In genomic region chr1:170065009-170065408, GRCm38 (mm10) we compare ENCODE assay signal across 24 mouse cellular contexts. TPM values are rescaled to one million over a fixed set of nuclear protein-coding genes. Genes with fewer than 3 reads are reported as not detected.
A peak's percentile ranks its signal among the peaks of the same experiment; 100 is the strongest.
DNase-seq lines count a peak whose midpoint lies in the region; ATAC-seq lines count a peak whose summit lies in the region.
"Had no signal": no experiment of that assay in that cellular context is flagged by ENCODE, and none has a peak within 500 bp of the region (broad histone marks: within the 10 kb centered on the region; RNA-seq: fewer than 3 reads in every experiment).

No protein-coding gene starts in this region.

- no peaks in the 10 kb centered on the region for H3K36me3 ChIP-seq in kidney, embryonic 15.5 days
- H3K36me3 ChIP-seq in kidney, embryonic 16.5 days (ENCODE audit: insufficient read depth, low read length) = no peaks in the 10 kb centered on the region
- no peaks in the 10 kb centered on the region for H3K36me3 ChIP-seq in heart, embryonic 11.5 days (ENCODE audit: control insufficient read depth, insufficient read depth, low read length)
- H3K36me3 ChIP-seq in midbrain, embryonic 14.5 days (ENCODE audit: control insufficient read depth, insufficient read depth, low read length) = no peaks in the 10 kb centered on the region
- H3K36me3 ChIP-seq: embryonic facial prominence, embryonic 12.5 days; forebrain, embryonic 12.5 days; neural tube, embryonic 13.5 days had no signal

- peak; percentile 25 to 47 for DNase-seq in heart, adult 18-20 months
- DNase-seq in heart, postnatal 4 days = no peak
- peak; percentile 46 for DNase-seq in skeletal muscle tissue, adult 2 months (ENCODE audit: low read depth, low spot score)
- no peak for DNase-seq in midbrain, embryonic 14.5 days
- DNase-seq: adrenal gland, adult 2 months; cerebellum, adult 11-12 months; cerebellum, postnatal 14 days; kidney, adult 11 months; layer of hippocampus, adult 9-11 months; retina, postnatal 1 day; right cerebral cortex, postnatal 25 days had no signal

- WGBS in kidney, embryonic 15.5 days = 61% methylated on average over 8 of the region's 8 CpGs
- WGBS in kidney, embryonic 16.5 days = 60% methylated on average over 8 of the region's 8 CpGs
- 79% methylated on average over 8 of the region's 8 CpGs for WGBS in heart, embryonic 11.5 days (ENCODE audit: insufficient replicate concordance)
- 88% methylated on average over 8 of the region's 8 CpGs for WGBS in midbrain, embryonic 14.5 days

- peak overlapping the region; percentile 59; the same call in 1 of the 2 replicates for H3K27ac ChIP-seq in kidney, embryonic 15.5 days
- H3K27ac ChIP-seq in kidney, embryonic 16.5 days (ENCODE audit: low read length) = no peak overlapping the region
- H3K27ac ChIP-seq in heart, embryonic 11.5 days (ENCODE audit: low read depth, low read length) = peak overlapping the region; percentile 50
- no peak overlapping the region for H3K27ac ChIP-seq in midbrain, embryonic 14.5 days (replicated peaks; ENCODE audit: low read depth, low read length)
- H3K27ac ChIP-seq: forebrain, embryonic 12.5 days; hindbrain, postnatal 0 days; liver, embryonic 14.5 days; macrophage; neural tube, embryonic 13.5 days had no signal

- H3K4me1 ChIP-seq in kidney, embryonic 15.5 days = peaks cover 33% of the 10 kb centered on the region
- H3K4me1 ChIP-seq in kidney, embryonic 16.5 days (ENCODE audit: insufficient read depth, low read length) = peaks cover 27% of the 10 kb centered on the region
- peaks cover 17% of the 10 kb centered on the region for H3K4me1 ChIP-seq in heart, embryonic 11.5 days (ENCODE audit: control insufficient read depth, insufficient read depth, low read length)
- H3K4me1 ChIP-seq in midbrain, embryonic 14.5 days (ENCODE audit: control insufficient read depth, insufficient read depth, low read length) = no peaks in the 10 kb centered on the region

- no peaks in the 10 kb centered on the region for H3K27me3 ChIP-seq in kidney, embryonic 15.5 days
- no peaks in the 10 kb centered on the region for H3K27me3 ChIP-seq in kidney, embryonic 16.5 days (ENCODE audit: insufficient read depth, low read length)
- H3K27me3 ChIP-seq in heart, embryonic 11.5 days (ENCODE audit: control insufficient read depth, insufficient read depth, low read length) = no peaks in the 10 kb centered on the region
- H3K27me3 ChIP-seq in midbrain, embryonic 14.5 days (ENCODE audit: control insufficient read depth, insufficient read depth, low read length) = no peaks in the 10 kb centered on the region
- H3K27me3 ChIP-seq: embryonic facial prominence, embryonic 12.5 days; forebrain, embryonic 12.5 days; neural tube, embryonic 13.5 days; Patski had no signal

- H3K4me2 ChIP-seq in kidney, embryonic 15.5 days = no peak overlapping the region
- no peak overlapping the region for H3K4me2 ChIP-seq in kidney, embryonic 16.5 days (replicated peaks; ENCODE audit: low read depth, low read length)
- no peak overlapping the region for H3K4me2 ChIP-seq in heart, embryonic 11.5 days
- H3K4me2 ChIP-seq in midbrain, embryonic 14.5 days (ENCODE audit: low read length) = no peak overlapping the region
- H3K4me2 ChIP-seq: embryonic facial prominence, embryonic 12.5 days; forebrain, embryonic 12.5 days; neural tube, embryonic 13.5 days had no signal

- no peak for ATAC-seq in kidney, embryonic 15.5 days (replicated peaks; ENCODE audit: low FRiP score)
- ATAC-seq in kidney, embryonic 16.5 days (ENCODE audit: low FRiP score, low TSS enrichment) = no peak
- ATAC-seq in heart, embryonic 11.5 days (replicated peaks; ENCODE audit: insufficient number of reproducible peaks, low FRiP score, low TSS enrichment) = no peak
- no peak for ATAC-seq in midbrain, embryonic 14.5 days (ENCODE audit: low FRiP score, low TSS enrichment)
- ATAC-seq: hindbrain, postnatal 0 days; midbrain, embryonic 16.5 days; Patski had no signal

- no peaks in the 10 kb centered on the region for H3K9me3 ChIP-seq in kidney, embryonic 15.5 days (replicated peaks)
- H3K9me3 ChIP-seq in kidney, embryonic 16.5 days (ENCODE audit: low read length) = no peaks in the 10 kb centered on the region
- H3K9me3 ChIP-seq in heart, embryonic 11.5 days (replicated peaks; ENCODE audit: control insufficient read depth, low read length) = no peaks in the 10 kb centered on the region
- no peaks in the 10 kb centered on the region for H3K9me3 ChIP-seq in midbrain, embryonic 14.5 days (ENCODE audit: control insufficient read depth, low read length)
- H3K9me3 ChIP-seq: embryonic facial prominence, embryonic 12.5 days; forebrain, embryonic 12.5 days; neural tube, embryonic 13.5 days had no signal

- H3K4me3 ChIP-seq in kidney, embryonic 15.5 days (replicated peaks) = no peak overlapping the region
- H3K4me3 ChIP-seq in kidney, embryonic 16.5 days (ENCODE audit: low read length) = no peak overlapping the region
- no peak overlapping the region for H3K4me3 ChIP-seq in heart, embryonic 11.5 days (ENCODE audit: low read depth, low read length)
- H3K4me3 ChIP-seq in midbrain, embryonic 14.5 days (replicated peaks; ENCODE audit: low read depth, low read length) = no peak overlapping the region
- H3K4me3 ChIP-seq: embryonic facial prominence, embryonic 12.5 days; erythroblast, embryonic 14.5 days; forebrain, embryonic 12.5 days; myocyte; neural tube, embryonic 13.5 days had no signal

- no peak overlapping the region for H3K9ac ChIP-seq in kidney, embryonic 15.5 days
- H3K9ac ChIP-seq in kidney, embryonic 16.5 days (replicated peaks; ENCODE audit: low read length) = no peak overlapping the region
- H3K9ac ChIP-seq in heart, embryonic 11.5 days (ENCODE audit: low read depth, low read length) = no peak overlapping the region
- H3K9ac ChIP-seq in midbrain, embryonic 14.5 days (replicated peaks; ENCODE audit: low read length) = no peak overlapping the region
- H3K9ac ChIP-seq: embryonic facial prominence, embryonic 12.5 days; forebrain, embryonic 12.5 days; liver, embryonic 14.5 days; neural tube, embryonic 13.5 days had no signal

RNA-seq across cellular contexts. Expression of gene Ddr2, which starts 45.6 kb away (rescaled TPM):
- total RNA-seq in heart, adult 18-20 months (2021) = 10 to 100 TPM; 20.8 to 22.1 TPM
- total RNA-seq in heart, postnatal 4 days (2021) = 10 to 100 TPM; 23.8 to 24.3 TPM
- polyA plus RNA-seq in kidney, embryonic 15.5 days (2015; fragmentation: Nextera tagmentation; extraction: Ambion mirVana) = 33.3 and 35.0 TPM in 2 replicates
- polyA plus RNA-seq in kidney, embryonic 16.5 days (2015; fragmentation: Nextera tagmentation; extraction: Ambion mirVana) = 33.1 and 35.7 TPM in 2 replicates
- 10.2 and 10.7 TPM in 2 replicates for polyA plus RNA-seq in heart, embryonic 11.5 days (2014; fragmentation: Nextera tagmentation; extraction: Ambion mirVana)
- polyA plus RNA-seq in midbrain, embryonic 14.5 days (2014; fragmentation: Nextera tagmentation; extraction: Ambion mirVana) = 1.7 and 8.9 TPM in 2 replicates
- polyA plus RNA-seq: erythroblast, embryonic 14.5 days had no signal

Comparison
In these comparisons a context has a peak if more than half of its experiments do, and no peak if none do; other contexts are left out.
1. DNase-seq: peak in heart, adult 18-20 months (2 of 2) and skeletal muscle tissue, adult 2 months (single experiment); none in heart, postnatal 4 days (single experiment) and midbrain, embryonic 14.5 days (single experiment).
2. H3K27ac ChIP-seq: peak in kidney, embryonic 15.5 days (single experiment) and heart, embryonic 11.5 days (single experiment); none in kidney, embryonic 16.5 days (single experiment) and midbrain, embryonic 14.5 days (single experiment).